Mouse (Mus musculus) small intestine, adult 2 months (tissue): ENCODE results near the gene Qrich1.

Source experiments
- CTCF ChIP-seq: fragments of 200-500 bp; IDR thresholded peaks from 2 replicates; pipeline ENCODE4 v1.5.1; 2012; ENCODE audit warnings: low read depth, mild to moderate bottlenecking, control low read depth, inconsistent platforms, low read length, moderate library complexity, mixed read lengths; ENCODE audit not compliant: insufficient replicate concordance, insufficient read length; ENCODE audit errors: extremely low read depth
- POLR2A ChIP-seq: fragments of 200-500 bp; IDR thresholded peaks from 2 replicates; pipeline ENCODE4 v1.6.1; 2012; ENCODE audit warnings: low read depth, mild to moderate bottlenecking, control low read depth, inconsistent platforms, low read length, moderate library complexity

GRCm38 (mm10) chr9:108469845-108470244, 46.8 kb upstream of the Qrich1 start:
- no peak for TF ChIP-seq POLR2A
- no peak for TF ChIP-seq CTCF
